In the genomic region with DNA sequence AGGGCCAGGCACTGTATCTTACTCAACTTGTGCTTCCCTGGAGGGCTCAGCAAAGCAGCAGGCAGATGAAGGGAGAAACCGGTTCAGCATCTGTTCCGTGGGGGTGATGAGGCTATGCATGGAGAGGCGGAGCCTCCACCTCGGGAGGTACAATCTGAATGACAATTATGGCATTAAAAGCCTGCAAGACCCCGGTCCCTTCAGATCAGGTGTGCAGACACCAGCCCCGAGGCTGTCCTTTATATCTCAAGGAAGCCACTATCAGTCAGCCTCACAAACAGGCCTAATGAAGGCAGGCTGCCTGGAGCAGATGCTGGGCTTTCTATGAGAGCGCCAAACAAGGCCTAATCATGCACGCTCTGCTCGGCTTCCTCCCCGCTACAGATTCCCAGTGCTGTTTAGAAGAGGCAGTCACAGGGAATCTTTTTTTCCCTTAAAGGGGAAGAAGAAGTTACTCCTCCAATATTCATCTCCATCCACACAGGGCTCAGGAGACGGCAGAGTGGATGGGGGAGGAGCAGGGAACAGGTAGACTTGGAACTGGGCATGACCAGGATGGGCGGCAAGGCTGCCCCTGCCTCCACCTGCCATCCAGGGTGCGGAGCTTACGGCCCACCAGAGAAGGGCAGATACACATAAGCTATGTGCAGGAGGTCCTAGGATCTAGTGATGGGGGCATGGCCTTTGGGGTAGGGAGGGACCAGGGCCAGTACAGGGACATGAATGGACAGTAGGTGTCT, we compare ENCODE assay signal across 10 mouse cellular contexts.
A peak's percentile ranks its signal among the peaks of the same experiment; 100 is the strongest.
DNase-seq lines count a peak whose midpoint lies in the region; ATAC-seq and TF ChIP-seq lines count a peak whose summit lies in the region.
"Had no signal": no experiment of that assay in that cellular context is flagged by ENCODE, and none has a peak within 500 bp of the region (broad histone marks: within the 10 kb centered on the region; RNA-seq: fewer than 3 reads in every experiment).

No protein-coding gene starts in this region.

- TF ChIP-seq POLR2A in kidney, adult 2 months (IDR thresholded peaks at IDR 0.05; ENCODE audit: low read depth, low read length): no peak

- intact Hi-C loops in left cerebral cortex, adult 2 months (cut with DNase I): loop anchor here (5.0 kb wide), 1 partner anchor 80 kb away; no protein-coding TSS in a partner anchor

- H3K4me2 ChIP-seq in embryonic facial prominence, embryonic 14.5 days (ENCODE audit: low read depth, low read length): no peak overlapping the region
- no peak overlapping the region for H3K4me2 ChIP-seq in neural tube, embryonic 14.5 days (ENCODE audit: low read depth, low read length)

- no peak for TF ChIP-seq CTCF in left cerebral cortex, adult 2 months (IDR thresholded peaks at IDR 0.05)
- TF ChIP-seq CTCF in kidney, adult 2 months (conservative IDR thresholded peaks at IDR 0.05; ENCODE audit: insufficient read depth, insufficient read length, low read depth, low read length): no peak

- no peaks in the 10 kb centered on the region for H3K27me3 ChIP-seq in embryonic facial prominence, embryonic 14.5 days (replicated peaks; ENCODE audit: control insufficient read depth, insufficient read depth, low read length)
- H3K27me3 ChIP-seq in neural tube, embryonic 14.5 days (ENCODE audit: control insufficient read depth, insufficient read depth, low read length): no peaks in the 10 kb centered on the region
- H3K27me3 ChIP-seq in kidney, adult 2 months (replicated peaks; ENCODE audit: control insufficient read depth, insufficient read depth, low read length): no peaks in the 10 kb centered on the region

- H3K4me1 ChIP-seq in embryonic facial prominence, embryonic 14.5 days (ENCODE audit: control insufficient read depth, insufficient read depth, low read length): no peaks in the 10 kb centered on the region
- H3K4me1 ChIP-seq in neural tube, embryonic 14.5 days (ENCODE audit: control insufficient read depth, insufficient read depth, low read length): peaks cover 5% of the 10 kb centered on the region; the same call in 1 of the 2 replicates
- H3K4me1 ChIP-seq in kidney, adult 2 months (ENCODE audit: control insufficient read depth, insufficient read depth, low read length): no peaks in the 10 kb centered on the region

- H3K4me3 ChIP-seq in left cerebral cortex, adult 2 months: no peak overlapping the region
- no peak overlapping the region for H3K4me3 ChIP-seq in embryonic facial prominence, embryonic 14.5 days (ENCODE audit: low read depth, low read length)
- H3K4me3 ChIP-seq in neural tube, embryonic 14.5 days (ENCODE audit: low read depth, low read length): no peak overlapping the region
- no peak overlapping the region for H3K4me3 ChIP-seq in kidney, adult 2 months (ENCODE audit: insufficient read depth, low read depth, low read length)

- H3K27ac ChIP-seq in left cerebral cortex, adult 2 months: peak overlapping the region; percentile 78
- no peak overlapping the region for H3K27ac ChIP-seq in embryonic facial prominence, embryonic 14.5 days (replicated peaks; ENCODE audit: low read depth, low read length)
- peak overlapping the region; percentile 44; the same call in 1 of the 2 replicates for H3K27ac ChIP-seq in neural tube, embryonic 14.5 days (ENCODE audit: low read depth, low read length)
- no peak overlapping the region for H3K27ac ChIP-seq in kidney, adult 2 months (ENCODE audit: insufficient read depth, low read depth, low read length)

- no peak overlapping the region for H3K9ac ChIP-seq in embryonic facial prominence, embryonic 14.5 days (ENCODE audit: low read depth, low read length)
- H3K9ac ChIP-seq in neural tube, embryonic 14.5 days (replicated peaks; ENCODE audit: low read depth, low read length): no peak overlapping the region

- WGBS in embryonic facial prominence, embryonic 14.5 days: 39% methylated on average over 14 of the region's 14 CpGs
- WGBS in neural tube, embryonic 14.5 days: 30% methylated on average over 14 of the region's 14 CpGs
- WGBS in kidney, adult 2 months: 57% methylated on average over 14 of the region's 14 CpGs

- ATAC-seq in embryonic facial prominence, embryonic 14.5 days (ENCODE audit: low read depth): peak; percentile 70
- ATAC-seq in neural tube, embryonic 14.5 days (ENCODE audit: low read depth): peak; percentile 62; the same call in 1 of the 2 replicates

- no peaks in the 10 kb centered on the region for H3K9me3 ChIP-seq in embryonic facial prominence, embryonic 14.5 days (ENCODE audit: control insufficient read depth, low read length)
- no peaks in the 10 kb centered on the region for H3K9me3 ChIP-seq in neural tube, embryonic 14.5 days (ENCODE audit: control insufficient read depth, low read length)

- no peaks in the 10 kb centered on the region for H3K36me3 ChIP-seq in embryonic facial prominence, embryonic 14.5 days (ENCODE audit: control insufficient read depth, insufficient read depth, low read length)
- no peaks in the 10 kb centered on the region for H3K36me3 ChIP-seq in neural tube, embryonic 14.5 days (ENCODE audit: control insufficient read depth, insufficient read depth, low read length)
- no peaks in the 10 kb centered on the region for H3K36me3 ChIP-seq in kidney, adult 2 months (ENCODE audit: control insufficient read depth, insufficient read depth, low read length)

- peak in 1 of 2 experiments; percentile 50 for DNase-seq in left cerebral cortex, adult 2 months (ENCODE audit: extremely low spot score in 1 of 2, low spot score in 2 of 2)
- DNase-seq in left cerebral cortex, adult 11 months (ENCODE audit: low spot score): no peak
- DNase-seq in embryonic facial prominence, embryonic 14.5 days (ENCODE audit: low spot score): peak; percentile 51
- peak; percentile 66 for DNase-seq in layer of hippocampus, adult 11-12 months (ENCODE audit: low spot score)
- no peak for DNase-seq in MN1 (ENCODE audit: low spot score)
- DNase-seq in kidney, adult 2 months: no peak
- DNase-seq in Muller cell, postnatal 12 days (ENCODE audit: inconsistent ontology term): no peak
- DNase-seq: lung, postnatal 14 days; thymus, postnatal 25 days had no signal

Comparison
In these comparisons a context has a peak if more than half of its experiments do, and no peak if none do; other contexts are left out.
1. DNase-seq: peak in embryonic facial prominence, embryonic 14.5 days (single experiment) and layer of hippocampus, adult 11-12 months (single experiment); none in left cerebral cortex, adult 11 months (single experiment), MN1 (single experiment), kidney, adult 2 months (single experiment) and Muller cell, postnatal 12 days (single experiment).
2. H3K27ac ChIP-seq: peak in left cerebral cortex, adult 2 months (single experiment) and neural tube, embryonic 14.5 days (single experiment); none in embryonic facial prominence, embryonic 14.5 days (single experiment) and kidney, adult 2 months (single experiment).